Mouse (Mus musculus) forebrain, embryonic 13.5 days (tissue): Measurements from ENCODE around the gene Gm20388. TPM values are rescaled to one million over a fixed set of nuclear protein-coding genes. Genes with fewer than 3 reads are reported as not detected.
A peak's percentile ranks its signal among the peaks of the same experiment; 100 is the strongest.

Experiments
- ATAC-seq: fragments of 200-750 bp; cut with Nextera tagmentation; 2 replicates; pipeline ENCODE4 v1.8.0; 2017
- H3K27ac ChIP-seq: fragments of 300-500 bp; sonication (generic); 2 replicates; pipeline ENCODE4 v1.5.1; 2015; ENCODE audit warnings: inconsistent platforms, mild to moderate bottlenecking, moderate library complexity
- H3K27me3 ChIP-seq: fragments of 300-500 bp; sonication (generic); 2 replicates; pipeline ENCODE4 v1.6.1; 2015; ENCODE audit warnings: mild to moderate bottlenecking, inconsistent platforms
- H3K36me3 ChIP-seq: fragments of 300-500 bp; sonication (generic); 2 replicates; pipeline ENCODE4 v1.6.1; 2015; ENCODE audit warnings: mild to moderate bottlenecking, inconsistent platforms; ENCODE audit not compliant: poor library complexity, severe bottlenecking
- H3K4me1 ChIP-seq: fragments of 300-500 bp; sonication (generic); 2 replicates; pipeline ENCODE4 v1.6.1; 2015; ENCODE audit warnings: inconsistent platforms
- H3K4me2 ChIP-seq: fragments of 300-500 bp; sonication (generic); 2 replicates; pipeline ENCODE4 v1.6.1; 2015; ENCODE audit warnings: inconsistent platforms, mild to moderate bottlenecking, moderate library complexity
- H3K4me3 ChIP-seq: fragments of 300-500 bp; sonication (generic); 2 replicates; pipeline ENCODE4 v1.5.1; 2015; ENCODE audit warnings: mild to moderate bottlenecking, inconsistent platforms
- H3K9ac ChIP-seq: fragments of 300-500 bp; sonication (generic); 2 replicates; pipeline ENCODE4 v1.6.1; 2015; ENCODE audit warnings: mild to moderate bottlenecking, inconsistent platforms
- H3K9me3 ChIP-seq: fragments of 300-500 bp; sonication (generic); replicated peaks from 2 replicates; pipeline ENCODE4 v1.6.1; 2016; ENCODE audit warnings: inconsistent platforms
- WGBS: fragments of 180-500 bp; shearing (Covaris S2); methylation state at CpG from one replicate; pipeline ENCODE4 v1.1.7; 2015; 5-methylcytosine and 5-hydroxymethylcytosine counted together
- polyA plus RNA-seq: library from polyadenylated mRNA; unstranded; fragments of >200 nt; fragmentation: Nextera tagmentation; extraction: Ambion mirVana; gene quantifications from 2 replicates; pipeline ENCODE4 v1.2.1, GENCODE M21; 2015

Gm20388 gene
- polyA plus RNA-seq, 1 experiment from 2014 or later: 5.6 TPM

GRCm38 (mm10) chr8:121023736-121024135 lies 1113.1 kb downstream of the Gm20388 start:
- H3K4me3 ChIP-seq: no peak overlapping the region
- H3K27ac ChIP-seq: no peak overlapping the region
- ATAC-seq: no peak
- H3K27me3 ChIP-seq: no peaks in the 10 kb centered on the region
- no peak overlapping the region for H3K9ac ChIP-seq
- H3K36me3 ChIP-seq: no peaks in the 10 kb centered on the region
- 78% methylated on average over 18 of the region's 18 CpGs for WGBS
- no peaks in the 10 kb centered on the region for H3K9me3 ChIP-seq
- H3K4me1 ChIP-seq: no peaks in the 10 kb centered on the region
- H3K4me2 ChIP-seq: no peak overlapping the region

- 77% methylated on average over 5 of the region's 5 CpGs for WGBS
- Histone ChIP-seq H3K36me3 (no peaks in the 10 kb centered on the region), H3K27me3 (no peaks in the 10 kb centered on the region), H3K4me1 (no peaks in the 10 kb centered on the region), H3K9me3 (no peaks in the 10 kb centered on the region), H3K27ac (no peak overlapping the region), H3K4me2 (no peak overlapping the region), H3K9ac (no peak overlapping the region), H3K4me3 (no peak overlapping the region)
- ATAC-seq: no peak
Observed at GRCm38 (mm10) chr8:121025486-121025885, 1114.8 kb downstream of the Gm20388 start.

GRCm38 (mm10) chr8:121027787-121028186 lies 1117.1 kb downstream of the Gm20388 start:
- Histone ChIP-seq H3K9me3 (no peaks in the 10 kb centered on the region), H3K4me2 (no peak overlapping the region), H3K27me3 (no peaks in the 10 kb centered on the region), H3K36me3 (no peaks in the 10 kb centered on the region), H3K9ac (no peak overlapping the region), H3K4me1 (no peaks in the 10 kb centered on the region), H3K27ac (no peak overlapping the region), H3K4me3 (no peak overlapping the region)
- WGBS: 49% methylated on average over 13 of the region's 13 CpGs
- ATAC-seq: no peak

- H3K4me1 ChIP-seq: no peaks in the 10 kb centered on the region
- no peak overlapping the region for H3K27ac ChIP-seq
- no peak overlapping the region for H3K4me3 ChIP-seq
- no peak overlapping the region for H3K9ac ChIP-seq
- H3K27me3 ChIP-seq: no peaks in the 10 kb centered on the region
- ATAC-seq: no peak
- H3K36me3 ChIP-seq: no peaks in the 10 kb centered on the region
- WGBS: 90% methylated on average over 6 of the region's 6 CpGs
- H3K9me3 ChIP-seq: no peaks in the 10 kb centered on the region
- no peak overlapping the region for H3K4me2 ChIP-seq
Observed at GRCm38 (mm10) chr8:121029076-121029475, 1118.4 kb downstream of the Gm20388 start.

- no peaks in the 10 kb centered on the region for H3K9me3 ChIP-seq
- no peak overlapping the region for H3K27ac ChIP-seq
- no peak overlapping the region for H3K9ac ChIP-seq
- no peaks in the 10 kb centered on the region for H3K4me1 ChIP-seq
- no peak for ATAC-seq
- H3K36me3 ChIP-seq: no peaks in the 10 kb centered on the region
- 78% methylated on average over 10 of the region's 10 CpGs for WGBS
- no peak overlapping the region for H3K4me2 ChIP-seq
- no peaks in the 10 kb centered on the region for H3K27me3 ChIP-seq
- H3K4me3 ChIP-seq: no peak overlapping the region
Observed at GRCm38 (mm10) chr8:121030496-121031040, 1119.9 kb downstream of the Gm20388 start.

GRCm38 (mm10) chr8:121033299-121034013 lies 1122.8 kb downstream of the Gm20388 start:
- 89% methylated on average over 20 of the region's 20 CpGs for WGBS
- Histone ChIP-seq H3K4me2 (no peak overlapping the region), H3K27me3 (no peaks in the 10 kb centered on the region), H3K9me3 (no peaks in the 10 kb centered on the region), H3K36me3 (no peaks in the 10 kb centered on the region), H3K4me1 (no peaks in the 10 kb centered on the region), H3K9ac (no peak overlapping the region), H3K4me3 (no peak overlapping the region), H3K27ac (no peak overlapping the region)
- ATAC-seq: no peak

DNA sequence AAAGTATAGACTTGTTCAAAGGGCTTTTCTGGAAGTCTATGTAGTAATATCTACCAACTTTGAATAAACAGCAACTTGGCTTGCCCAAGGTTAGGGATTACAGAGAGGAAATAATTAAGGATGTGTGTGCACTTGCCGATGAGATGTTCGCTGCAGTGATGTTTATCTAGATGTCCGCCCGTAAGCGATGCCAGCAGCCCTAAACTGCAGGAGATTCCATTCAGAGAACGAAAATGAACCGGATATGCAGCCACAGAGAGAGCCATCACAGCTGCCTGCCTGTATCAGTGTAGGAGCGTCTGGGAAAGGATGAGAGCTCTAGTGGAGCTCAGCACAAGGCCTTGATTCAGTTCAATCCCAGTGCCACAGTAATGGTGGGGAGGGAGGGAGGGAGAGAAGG lies 1125.0 kb downstream of the Gm20388 start:
- no peak for ATAC-seq

DNA sequence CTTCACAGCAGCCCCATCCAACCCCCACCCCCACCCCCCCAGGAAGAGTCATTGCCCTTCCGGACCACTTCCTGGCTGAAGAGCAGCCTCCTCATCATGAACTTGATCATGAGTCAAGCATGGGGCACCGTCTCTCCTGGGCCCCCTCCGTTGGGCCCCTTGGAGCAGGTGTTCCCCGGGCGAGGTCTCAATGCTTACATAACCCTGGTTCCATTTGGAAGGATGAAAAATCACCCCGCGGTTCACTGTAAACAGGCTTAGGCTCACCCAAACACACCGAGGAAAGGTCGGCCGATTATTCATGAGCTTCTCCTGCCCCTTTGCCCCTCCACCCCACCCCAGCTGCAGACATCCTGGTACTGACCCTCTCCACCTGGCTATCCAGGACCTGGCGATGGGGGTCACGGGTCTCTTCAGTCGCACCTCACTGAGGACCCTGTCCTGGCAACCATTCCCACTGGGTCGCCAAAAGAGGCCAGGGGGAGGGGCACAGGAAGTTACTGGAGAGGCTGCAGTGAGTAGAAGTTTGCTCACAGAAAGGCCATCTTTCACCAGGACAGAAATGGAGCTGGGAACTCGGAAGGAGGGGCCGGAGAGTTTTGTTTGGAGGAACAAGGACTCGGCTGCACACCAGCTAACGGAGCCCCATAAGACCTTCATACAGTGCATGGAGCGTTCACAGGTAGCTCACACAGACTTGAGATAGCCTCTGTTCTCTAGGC lies 1133.2 kb downstream of the Gm20388 start:
- H3K27ac ChIP-seq: no peak overlapping the region
- no peak overlapping the region for H3K4me2 ChIP-seq
- no peak for ATAC-seq
- no peaks in the 10 kb centered on the region for H3K4me1 ChIP-seq
- 67% methylated on average over 19 of the region's 19 CpGs for WGBS
- no peaks in the 10 kb centered on the region for H3K36me3 ChIP-seq
- no peak overlapping the region for H3K4me3 ChIP-seq
- H3K27me3 ChIP-seq: peaks cover 4% of the 10 kb centered on the region; the same call in 1 of the 2 replicates
- 0 out of 2 replicates have a peak, but pooled peaks cover 3% of the 10 kb centered on the region for H3K9me3 ChIP-seq
- H3K9ac ChIP-seq: no peak overlapping the region

More for the DNA sequence above, 1125.0 kb downstream of the Gm20388 start:
- Histone ChIP-seq H3K4me2 (no peak overlapping the region), H3K4me1 (no peaks in the 10 kb centered on the region), H3K9ac (no peak overlapping the region), H3K4me3 (no peak overlapping the region), H3K27ac (no peak overlapping the region), H3K36me3 (no peaks in the 10 kb centered on the region), H3K9me3 (no peaks in the 10 kb centered on the region), H3K27me3 (peaks cover 4% of the 10 kb centered on the region; the same call in 1 of the 2 replicates)
- 84% methylated on average over 8 of the region's 8 CpGs for WGBS

DNA sequence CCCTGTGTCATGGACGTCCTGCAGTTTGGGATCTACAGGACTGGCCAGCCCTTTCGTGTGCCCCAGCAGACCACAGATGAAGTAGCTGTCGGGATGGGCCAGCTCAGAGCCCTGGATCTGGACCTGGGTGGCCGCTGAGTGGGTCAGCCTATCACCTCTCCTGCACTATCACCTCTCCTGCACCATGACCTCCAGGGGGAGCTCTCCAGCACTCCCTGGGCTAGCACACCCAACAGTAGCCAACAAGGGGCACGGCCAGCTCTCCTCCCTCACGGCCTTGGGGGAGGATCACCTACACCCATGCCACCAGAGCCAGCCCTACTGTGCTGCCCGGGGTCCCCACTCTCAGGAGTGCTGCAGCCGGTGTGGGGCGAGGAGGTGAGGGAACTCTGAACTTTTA lies 1136.8 kb downstream of the Gm20388 start:
- 68% methylated on average over 9 of the region's 9 CpGs for WGBS
- Histone ChIP-seq H3K36me3 (no peaks in the 10 kb centered on the region), H3K27ac (no peak overlapping the region), H3K27me3 (no peaks in the 10 kb centered on the region), H3K4me1 (no peaks in the 10 kb centered on the region), H3K4me2 (no peak overlapping the region), H3K4me3 (no peak overlapping the region), H3K9me3 (0 out of 2 replicates have a peak, but pooled peaks cover 3% of the 10 kb centered on the region), H3K9ac (no peak overlapping the region)
- no peak for ATAC-seq

GRCm38 (mm10) chr8:121058081-121058480 lies 1147.4 kb downstream of the Gm20388 start:
- no peak overlapping the region for H3K9ac ChIP-seq
- H3K4me1 ChIP-seq: no peaks in the 10 kb centered on the region
- H3K27ac ChIP-seq: no peak overlapping the region
- WGBS: 79% methylated on average over 9 of the region's 9 CpGs
- no peaks in the 10 kb centered on the region for H3K9me3 ChIP-seq
- no peak overlapping the region for H3K4me3 ChIP-seq
- H3K36me3 ChIP-seq: no peaks in the 10 kb centered on the region
- no peak for ATAC-seq
- peaks cover 9% of the 10 kb centered on the region; the same call in 1 of the 2 replicates for H3K27me3 ChIP-seq
- no peak overlapping the region for H3K4me2 ChIP-seq

- Histone ChIP-seq H3K9ac (no peak overlapping the region), H3K4me1 (peaks cover 5% of the 10 kb centered on the region; the same call in 1 of the 2 replicates), H3K4me3 (no peak overlapping the region), H3K4me2 (no peak overlapping the region), H3K27ac (no peak overlapping the region), H3K27me3 (peaks cover 9% of the 10 kb centered on the region), H3K9me3 (no peaks in the 10 kb centered on the region), H3K36me3 (no peaks in the 10 kb centered on the region)
- peak; percentile 77 for ATAC-seq
- WGBS: 70% methylated on average over 7 of the region's 7 CpGs
Observed at GRCm38 (mm10) chr8:121059098-121059497, 1148.5 kb downstream of the Gm20388 start.

- peaks cover 5% of the 10 kb centered on the region; the same call in 1 of the 2 replicates for H3K4me1 ChIP-seq
- H3K9ac ChIP-seq: no peak overlapping the region
- H3K36me3 ChIP-seq: no peaks in the 10 kb centered on the region
- peaks cover 13% of the 10 kb centered on the region for H3K27me3 ChIP-seq
- no peaks in the 10 kb centered on the region for H3K9me3 ChIP-seq
- no peak overlapping the region for H3K4me2 ChIP-seq
- 85% methylated on average over 6 of the region's 6 CpGs for WGBS
- peak overlapping the region; percentile 54; the same call in 1 of the 2 replicates for H3K27ac ChIP-seq
- no peak overlapping the region for H3K4me3 ChIP-seq
- no peak; the same call in 1 of the 2 replicates for ATAC-seq
Observed at GRCm38 (mm10) chr8:121062521-121062920, 1151.9 kb downstream of the Gm20388 start.
